Mouse (Mus musculus) gastrocnemius, postnatal 36 days (tissue): ENCODE results near the gene Ntf3. TPM values are rescaled to one million over a fixed set of nuclear protein-coding genes. Genes with fewer than 3 reads are reported as not detected.

ENCODE experiments used
- DNase-seq, 2 experiments: peaks; one replicate each; pipeline ENCODE4 v3.0.0; 2022
- intact Hi-C: fragments of 180-260 bp; cut with DNase I; formaldehyde crosslinking; loops from one replicate; pipeline ENCODE4 v1.15.1; 2025
- long read RNA-seq, 2 experiments: library from polyadenylated mRNA; stranded (forward); transcript quantifications; one replicate each; pipeline ENCODE4 v2.0.0; 2021
- total RNA-seq, 2 experiments: library from RNA; stranded (reverse); gene quantifications; 2 replicates each; pipeline ENCODE4 v1.2.3; 2021

The Ntf3 gene
- total RNA-seq: 1 to 10 TPM; 1.5 to 1.6 TPM
- long read RNA-seq, experiment 1, partial matches to known transcripts: 0 of 1 reads
- long read RNA-seq, experiment 1, other reads (novel, unspliced or antisense): 0 of 1 reads
- long read RNA-seq, experiment 2, partial matches to known transcripts: 0 of 3 reads
- long read RNA-seq, experiment 2, other reads (novel, unspliced or antisense): 0 of 3 reads

- no peak for DNase-seq
These were observed at the start of gene Ntf3 for GRCm38 (mm10) chr6:126166548-126167207. Gene Ntf3 (minus strand): TSS chr6:126166910.

DNA sequence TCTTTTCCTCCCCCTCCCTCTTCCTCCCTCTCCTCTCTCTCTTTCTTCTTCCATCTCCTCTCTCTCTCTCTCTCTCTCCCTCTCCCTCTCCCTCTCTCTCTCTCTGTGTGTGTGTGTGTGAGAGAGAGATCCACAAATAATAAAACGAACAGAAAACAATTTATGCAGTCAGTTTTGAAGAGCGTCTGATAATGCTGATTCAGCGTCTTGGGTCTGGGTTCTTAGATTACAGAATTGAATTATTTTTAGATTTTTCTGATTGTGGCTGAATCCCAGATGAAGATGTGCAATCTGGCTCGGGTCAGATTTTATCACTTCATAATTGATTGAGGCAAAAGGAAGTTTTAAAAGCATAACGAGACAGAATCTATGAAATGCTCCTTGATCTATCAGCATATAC, 46.6 kb upstream of the Ntf3 start:
- DNase-seq: no peak
- intact Hi-C loops: no loop called here

More at GRCm38 (mm10) chr6:126166548-126167207, at the start of gene Ntf3:
- intact Hi-C loops: loop anchor here (5.0 kb wide), 1 partner anchor 544 kb away; no protein-coding TSS in a partner anchor

DNA sequence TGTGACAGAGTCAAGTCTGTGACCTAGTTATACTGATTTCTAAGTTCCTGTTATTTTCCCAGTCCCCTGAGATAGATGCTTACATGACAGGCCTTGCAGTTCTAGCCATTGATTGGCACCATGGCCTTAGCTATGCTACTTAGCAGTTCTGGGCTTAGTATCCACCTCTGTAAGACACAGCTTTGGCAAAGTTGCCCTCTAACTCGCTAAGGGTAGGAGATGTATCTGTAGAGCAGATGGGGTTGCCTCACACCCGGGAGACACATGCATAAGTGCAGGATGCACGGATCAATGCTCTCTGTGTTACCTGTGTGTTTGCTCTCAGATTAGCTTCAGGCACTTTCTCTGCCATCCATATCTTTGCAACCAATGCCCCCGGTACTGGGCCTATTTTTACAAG, 36.7 kb upstream of the Ntf3 start:
- intact Hi-C loops: no loop called here

DNA sequence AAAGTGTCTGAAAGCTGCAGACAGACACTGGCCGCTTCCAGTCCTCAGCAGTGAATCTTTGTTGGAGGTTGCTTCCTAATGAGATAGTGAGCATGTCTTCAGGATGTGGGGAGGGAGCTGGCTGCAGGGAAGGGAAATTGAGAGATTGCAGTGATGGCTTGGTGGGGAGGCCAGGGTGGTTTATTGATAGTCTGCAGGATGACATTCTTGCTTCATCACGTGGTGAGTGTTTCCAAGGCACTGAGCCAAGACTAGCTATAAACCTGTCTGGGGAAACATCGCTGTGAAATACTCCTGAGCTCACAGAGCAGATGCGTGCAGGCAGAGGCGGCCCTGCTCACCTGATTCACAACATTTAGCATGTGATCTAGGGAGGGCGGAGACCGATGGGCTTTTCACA, 36.2 kb upstream of the Ntf3 start:
- intact Hi-C loops: no loop called here
- no peak for DNase-seq

More for the DNA sequence above, 36.7 kb upstream of the Ntf3 start:
- no peak for DNase-seq

DNA sequence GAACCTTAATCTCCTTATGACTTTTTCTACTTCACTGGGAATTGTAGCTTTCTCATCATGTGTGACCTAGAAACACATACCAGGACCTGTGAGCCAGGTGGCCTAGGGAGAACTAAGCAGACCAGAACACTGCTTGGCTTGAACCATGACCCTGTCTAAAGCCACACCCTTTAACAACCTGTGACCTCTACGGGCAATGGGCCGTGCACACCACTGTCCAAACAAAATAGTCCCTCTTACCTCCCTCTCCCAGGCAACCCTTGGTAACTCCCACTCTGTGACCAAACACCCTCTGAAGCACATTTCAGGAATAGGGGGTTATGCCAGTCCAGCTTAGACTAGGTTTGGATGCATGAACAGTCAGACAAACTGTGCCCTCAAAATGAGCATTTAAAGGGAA, 35.0 kb upstream of the Ntf3 start:
- intact Hi-C loops: no loop called here
- no peak for DNase-seq

GRCm38 (mm10) chr6:126199916-126200315, 33.2 kb upstream of the Ntf3 start:
- no peak for DNase-seq
- intact Hi-C loops: no loop called here

GRCm38 (mm10) chr6:126194760-126195159, 28.1 kb upstream of the Ntf3 start:
- no peak for DNase-seq
- intact Hi-C loops: no loop called here

DNA sequence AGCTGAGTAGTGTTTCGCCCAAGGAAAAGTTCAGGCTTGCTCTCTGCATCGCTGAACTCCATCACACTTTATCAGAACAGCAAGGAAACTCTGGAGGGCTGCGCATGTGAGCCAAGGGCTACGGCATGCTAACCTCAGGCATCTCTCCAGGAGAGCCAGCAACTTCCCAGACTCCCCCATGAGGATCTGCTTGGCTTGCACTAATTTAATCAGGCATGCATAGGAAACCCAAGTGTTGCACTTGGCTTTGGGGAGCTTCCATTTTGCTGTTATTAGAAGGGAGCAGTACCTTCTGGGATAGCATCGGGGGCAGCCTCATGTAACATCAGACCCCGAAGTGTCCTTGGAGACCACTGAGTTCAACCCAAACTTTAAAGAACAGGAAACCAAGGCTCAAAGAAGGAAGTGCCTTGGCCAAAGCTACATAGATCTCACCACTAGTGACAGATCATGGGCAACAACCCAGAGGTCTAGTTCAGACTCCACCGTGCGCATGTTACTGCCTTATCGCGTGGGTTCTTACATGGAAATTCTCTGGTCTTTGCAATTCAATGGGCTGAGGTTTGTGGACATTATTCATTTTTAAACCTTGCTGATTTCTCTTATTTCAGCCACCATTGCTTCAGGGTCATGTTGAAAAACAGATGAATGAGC, 23.6 kb upstream of the Ntf3 start:
- intact Hi-C loops: no loop called here
- no peak for DNase-seq

- no peak for DNase-seq
These were observed 20.7 kb upstream of the Ntf3 start for GRCm38 (mm10) chr6:126187400-126187799.

GRCm38 (mm10) chr6:126186116-126186515, 19.4 kb upstream of the Ntf3 start:
- intact Hi-C loops: no loop called here
- no peak for DNase-seq

More at GRCm38 (mm10) chr6:126187400-126187799, 20.7 kb upstream of the Ntf3 start:
- intact Hi-C loops: no loop called here

DNA sequence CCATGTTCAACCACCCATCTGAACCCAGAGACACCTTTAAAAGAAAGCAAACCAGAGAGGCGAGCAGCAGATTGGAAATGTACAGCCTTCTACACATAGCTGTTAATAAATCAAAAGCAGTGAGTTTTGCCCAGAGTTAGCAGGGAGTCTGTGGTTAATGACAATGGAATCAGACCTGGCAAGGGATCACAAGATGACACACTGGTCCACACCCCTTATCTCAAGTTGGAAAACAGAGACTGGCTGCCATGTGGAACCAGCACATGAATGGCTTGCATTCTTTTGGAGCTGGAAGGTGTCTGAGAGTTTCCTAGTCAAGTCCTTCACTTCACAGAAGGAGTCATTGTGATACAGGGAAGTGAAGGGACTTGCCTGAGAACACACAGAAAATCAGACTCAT, 5.4 kb upstream of the Ntf3 start:
- intact Hi-C loops: no loop called here
- DNase-seq: no peak

DNA sequence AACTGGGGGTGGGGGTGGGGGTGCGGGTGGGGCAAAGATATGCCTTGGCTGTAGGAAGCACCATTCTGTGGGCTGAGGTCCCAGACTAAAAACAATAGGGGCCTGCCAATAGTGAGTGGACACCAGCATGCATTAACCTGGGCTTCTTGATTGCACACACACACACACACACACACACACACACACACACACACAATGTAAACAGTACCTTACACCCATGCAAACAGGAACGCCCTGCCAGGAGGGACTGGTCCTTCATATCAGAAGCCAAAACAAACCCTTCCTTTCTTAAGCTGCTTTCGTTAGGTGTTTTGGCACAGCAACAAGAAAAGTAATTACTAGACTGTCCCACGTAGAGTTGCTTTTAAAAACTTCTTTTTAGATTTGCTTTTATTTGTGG, 4.1 kb upstream of the Ntf3 start:
- DNase-seq: no peak
- intact Hi-C loops: no loop called here

- intact Hi-C loops: loop anchor here (1.0 to 5.0 kb wide), 3 partner anchors 215 to 545 kb away; no protein-coding TSS in a partner anchor
- no peak for DNase-seq
These were observed 1.0 kb upstream of the Ntf3 start for GRCm38 (mm10) chr6:126167731-126168130.

DNA sequence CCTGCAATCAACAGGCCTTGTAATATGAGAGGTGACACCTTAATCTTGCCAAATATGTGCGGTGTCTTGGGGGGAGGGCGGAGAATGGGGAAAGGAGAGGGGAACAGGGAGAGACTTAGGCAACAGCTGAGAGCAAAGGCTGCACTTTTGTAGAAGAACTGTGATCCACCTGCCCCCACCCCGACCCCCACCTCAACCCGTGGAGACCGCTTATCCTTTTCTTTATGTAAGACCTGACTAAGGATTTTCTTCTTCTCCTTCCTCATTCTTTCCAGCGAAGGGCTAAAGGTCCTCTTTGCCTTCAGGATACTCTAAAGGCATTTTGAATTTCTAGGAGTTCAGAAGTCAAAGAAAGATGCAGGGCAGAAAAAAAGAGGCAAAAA, 489 bp upstream of the Ntf3 start:
- no peak for DNase-seq
- intact Hi-C loops: loop anchor here (5.0 kb wide), 1 partner anchor 545 kb away; no protein-coding TSS in a partner anchor

DNA sequence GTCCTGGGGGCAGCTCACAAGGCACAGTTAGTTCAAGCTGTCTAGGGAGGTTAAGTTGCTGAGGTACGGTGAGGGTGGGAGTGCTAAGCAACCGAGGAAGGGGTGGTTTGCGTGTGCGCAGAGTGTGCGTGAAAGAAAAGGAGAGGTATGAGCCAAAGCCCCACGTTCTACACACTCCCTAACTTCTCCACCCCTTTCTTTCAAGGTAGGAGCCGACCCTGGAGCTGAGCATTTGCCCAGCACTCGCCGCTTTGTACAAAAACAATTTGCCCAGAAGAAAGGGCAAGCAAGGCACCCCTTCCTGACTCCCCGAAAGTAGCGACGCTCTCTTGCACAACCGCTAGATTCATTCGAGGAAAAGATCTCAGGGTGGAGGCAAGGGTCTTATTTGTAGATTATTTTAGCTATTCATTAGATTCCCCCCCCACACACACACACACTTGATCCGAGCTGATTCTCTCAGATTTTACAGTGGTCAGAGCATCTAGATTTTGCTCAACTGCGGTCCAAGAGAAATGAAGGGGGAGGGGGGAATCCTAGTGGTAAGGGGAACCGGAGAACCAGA, 1.0 kb downstream of the Ntf3 start:
- intact Hi-C loops: loop anchor here (5.0 kb wide), 1 partner anchor 543 kb away; no protein-coding TSS in a partner anchor
- no peak for DNase-seq

DNA sequence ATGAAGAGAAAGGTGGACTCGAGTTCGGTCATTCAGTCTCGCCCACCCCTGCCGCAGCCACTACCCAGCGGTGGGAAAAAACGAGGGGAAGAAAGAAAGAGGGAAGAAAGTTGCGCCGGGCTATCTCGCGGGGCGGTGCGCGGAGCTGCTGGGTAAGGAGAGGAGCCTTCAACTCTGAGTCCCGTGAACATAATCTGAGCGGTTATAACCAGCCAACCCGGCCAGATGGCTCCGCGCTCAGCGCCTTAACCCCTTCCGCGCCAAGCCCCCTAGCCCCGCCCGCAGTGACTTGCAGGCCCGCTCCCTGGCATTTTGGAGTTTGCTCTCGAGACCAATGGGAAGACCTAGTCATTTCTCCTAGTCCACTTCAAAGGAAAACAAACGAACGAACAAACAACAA, 1.9 kb downstream of the Ntf3 start:
- intact Hi-C loops: loop anchor here (5.0 kb wide), 2 partner anchors 127 to 542 kb away; no protein-coding TSS in a partner anchor
- peak; percentile 40 to 46 for DNase-seq

DNA sequence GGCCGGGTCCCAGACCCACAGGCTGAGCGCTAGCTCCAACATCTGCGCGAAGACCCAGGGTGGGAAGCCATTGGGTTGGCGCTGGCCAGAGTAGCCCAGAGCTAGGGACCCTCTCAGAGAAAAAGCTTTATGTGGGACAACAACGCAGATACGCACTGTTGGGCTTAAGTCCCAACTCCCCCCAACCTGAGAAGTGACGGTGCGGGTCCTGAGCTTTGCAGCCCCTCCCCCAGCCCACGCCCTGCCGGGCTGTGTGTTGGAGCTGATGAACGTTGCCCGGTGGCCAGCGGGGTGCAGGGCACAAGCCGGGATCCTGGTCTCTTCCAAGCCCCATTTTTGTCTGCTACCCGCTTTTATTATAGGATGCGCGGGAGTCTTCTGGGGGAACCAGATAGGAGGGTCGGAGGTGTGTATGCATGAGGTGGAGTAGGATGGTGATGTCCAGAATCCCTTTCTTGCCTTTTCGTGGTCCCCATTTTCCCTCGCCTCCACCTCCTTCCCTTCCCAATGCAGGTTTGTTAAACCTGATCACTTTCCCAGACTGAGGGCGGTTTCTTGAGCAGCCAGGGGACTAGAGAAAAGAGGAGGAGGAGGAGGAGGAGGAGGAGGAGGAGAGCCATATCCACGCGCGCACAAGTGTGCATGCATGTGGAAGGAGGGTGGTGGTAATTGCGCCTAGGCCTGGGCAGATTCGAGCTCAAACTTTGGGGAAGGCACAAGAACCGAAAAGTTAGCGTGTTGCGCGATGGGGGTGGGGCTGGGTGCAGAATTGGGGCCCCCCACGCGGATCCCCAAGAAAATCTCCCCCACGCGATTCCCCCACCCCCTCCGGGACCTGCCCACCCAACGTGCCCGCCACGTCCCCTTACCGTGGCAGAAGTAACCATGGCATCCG, 2.6 kb downstream of the Ntf3 start:
- DNase-seq: no peak
- intact Hi-C loops: loop anchor here (5.0 kb wide), 1 partner anchor 127 kb away; no protein-coding TSS in a partner anchor

DNA sequence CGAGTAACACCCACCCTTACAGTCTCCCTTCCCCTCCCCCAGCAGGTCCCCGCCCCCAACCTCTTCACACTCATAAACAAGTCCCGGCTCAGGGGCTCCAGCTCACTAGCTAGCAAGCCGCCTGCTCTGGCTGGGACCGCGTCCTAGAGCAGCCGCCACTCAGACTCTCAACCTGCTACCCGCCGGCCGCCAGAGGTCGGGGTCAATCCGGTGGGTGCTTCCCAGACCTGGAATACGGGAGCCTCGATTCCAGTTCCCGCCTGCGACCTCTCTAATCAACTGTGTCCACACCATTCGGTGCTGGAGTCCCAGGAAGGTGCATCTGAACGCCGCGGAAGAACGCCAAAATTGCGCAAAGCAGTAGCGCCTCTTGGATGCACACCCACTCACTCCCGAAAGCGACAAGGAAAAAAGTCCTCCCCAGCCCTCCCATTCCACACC, 3.5 kb downstream of the Ntf3 start:
- intact Hi-C loops: loop anchor here (5.0 kb wide), 1 partner anchor 126 kb away; no protein-coding TSS in a partner anchor
- peak; percentile 45 to 60 for DNase-seq

GRCm38 (mm10) chr6:126162351-126162758, 4.4 kb downstream of the Ntf3 start:
- intact Hi-C loops: loop anchor here (5.0 kb wide), 1 partner anchor 125 kb away; no protein-coding TSS in a partner anchor
- DNase-seq: no peak
